Mouse (Mus musculus) c-Kit-positive CD71-positive TER-119-negative erythroid progenitor cells, embryonic 14.5 days (primary cell): ENCODE results near the gene Pax2.
A peak's percentile ranks its signal among the peaks of the same experiment; 100 is the strongest.

Source experiments
- DNase-seq: peaks from one replicate; pipeline ENCODE4 v3.0.0-alpha.2; 2013; ENCODE audit warnings: low read depth

The Pax2 gene

DNA sequence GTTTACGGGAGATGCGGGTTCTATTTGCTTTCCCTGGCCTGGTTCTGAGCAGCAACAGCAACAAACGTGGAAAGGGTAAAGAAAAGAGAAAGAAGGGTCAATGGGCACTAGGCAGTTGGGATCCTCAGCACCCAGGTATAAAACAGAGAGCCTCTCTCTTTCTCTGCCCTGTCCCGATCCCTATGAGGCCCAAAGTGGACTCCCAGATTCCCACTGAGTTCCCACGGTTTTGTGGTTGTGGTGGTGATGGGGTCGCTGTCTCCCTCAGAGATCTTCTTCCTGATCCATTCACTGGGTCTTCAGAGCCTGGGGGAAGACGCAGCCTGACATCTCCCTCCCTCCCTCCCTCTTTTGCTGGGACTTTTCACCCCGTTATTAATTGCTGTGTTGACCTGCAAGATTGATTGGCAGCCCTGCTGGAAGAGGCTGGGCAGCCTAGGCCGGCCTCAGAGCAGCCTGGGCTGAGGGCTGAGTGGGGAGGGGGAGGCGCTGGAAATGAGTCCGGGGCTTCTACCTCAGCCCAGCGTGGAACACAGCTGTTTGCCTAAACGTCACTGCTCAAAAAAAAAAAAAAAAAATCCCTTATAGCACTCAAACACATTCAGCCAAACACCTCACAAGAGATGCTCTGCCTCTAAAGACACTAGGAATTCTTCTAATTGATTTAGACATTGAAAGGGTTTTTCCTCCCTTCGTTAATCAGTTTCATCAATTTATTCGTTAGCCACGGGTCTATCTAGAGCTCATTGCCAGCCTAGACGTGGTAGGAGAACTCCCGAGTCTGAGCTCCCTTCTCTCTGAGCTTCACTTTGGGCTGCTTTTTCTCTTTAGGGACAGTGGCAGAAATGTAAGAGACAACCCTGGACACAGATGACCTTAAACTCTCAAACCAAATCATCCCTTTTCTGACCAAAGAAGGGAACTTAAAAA is 6.5 kb upstream of the Pax2 start:
- DNase-seq = no peak

DNA sequence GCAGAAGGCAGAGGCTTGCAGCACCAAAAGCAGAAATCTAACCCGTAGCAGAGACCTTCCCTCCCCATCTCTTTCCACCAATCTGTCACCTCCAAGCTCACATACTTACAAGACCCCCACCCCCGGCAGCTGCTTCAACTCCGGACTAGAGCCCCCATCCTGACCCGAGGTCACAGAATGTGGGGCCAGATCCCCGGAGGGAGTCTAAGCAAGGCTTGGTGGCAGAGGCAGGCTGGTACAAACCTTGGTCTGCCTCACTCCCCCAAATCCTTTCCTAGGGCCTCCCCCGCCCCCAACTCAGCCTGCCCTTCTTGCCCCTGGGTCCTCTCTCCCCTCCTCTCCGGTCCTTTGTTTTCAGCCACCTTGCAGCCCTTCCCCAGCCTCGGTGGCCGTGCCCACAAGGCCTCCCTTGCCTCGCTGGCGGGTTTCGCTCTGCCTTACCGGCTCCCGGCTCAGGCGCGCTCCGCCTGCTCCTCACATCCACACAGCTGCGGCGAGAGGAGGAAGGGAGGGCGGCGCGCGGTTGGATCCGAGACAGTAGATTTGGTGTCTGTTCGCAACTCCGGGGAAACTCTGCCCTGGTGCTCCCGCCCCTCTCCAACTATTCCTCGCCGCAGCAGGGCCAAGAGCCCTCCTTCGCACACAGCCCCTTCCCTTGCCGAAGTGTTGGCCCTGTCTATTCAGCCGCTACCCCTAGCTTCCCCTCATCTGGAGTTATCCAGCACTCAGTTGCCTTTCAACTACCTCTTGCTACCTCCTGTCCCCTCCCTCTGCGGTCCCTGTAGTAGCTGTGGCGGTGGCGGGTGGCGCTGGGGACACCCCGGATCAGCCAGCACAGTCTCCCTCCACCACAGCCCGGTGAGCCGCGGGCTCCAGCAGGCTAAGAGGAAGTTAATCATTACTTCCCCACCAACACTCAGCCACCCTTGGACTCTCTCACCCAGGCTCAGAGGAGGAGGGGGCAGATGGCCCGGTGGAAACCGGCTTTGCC is 5.5 kb upstream of the Pax2 start:
- no peak for DNase-seq

DNA sequence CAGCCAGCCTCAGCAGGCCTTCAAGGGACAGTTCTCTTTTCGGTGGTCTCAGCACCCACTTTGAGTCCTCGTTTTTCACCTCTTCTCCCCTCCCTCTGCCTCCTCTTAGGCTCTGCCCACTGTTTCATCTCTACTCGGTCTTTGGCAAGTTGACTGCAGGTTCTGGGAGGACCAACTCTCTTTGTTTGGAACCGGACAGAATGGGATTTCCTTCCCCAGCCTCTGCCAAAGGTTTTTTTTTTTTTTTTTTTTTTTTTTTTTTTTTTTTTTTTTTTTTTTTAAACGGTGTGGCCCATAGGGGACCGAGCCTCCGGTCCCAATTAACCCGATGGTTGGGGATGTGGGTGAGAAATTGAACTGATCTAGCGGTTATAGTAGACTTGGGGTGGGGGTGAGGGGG is 4.8 kb upstream of the Pax2 start:
- no peak for DNase-seq

DNA sequence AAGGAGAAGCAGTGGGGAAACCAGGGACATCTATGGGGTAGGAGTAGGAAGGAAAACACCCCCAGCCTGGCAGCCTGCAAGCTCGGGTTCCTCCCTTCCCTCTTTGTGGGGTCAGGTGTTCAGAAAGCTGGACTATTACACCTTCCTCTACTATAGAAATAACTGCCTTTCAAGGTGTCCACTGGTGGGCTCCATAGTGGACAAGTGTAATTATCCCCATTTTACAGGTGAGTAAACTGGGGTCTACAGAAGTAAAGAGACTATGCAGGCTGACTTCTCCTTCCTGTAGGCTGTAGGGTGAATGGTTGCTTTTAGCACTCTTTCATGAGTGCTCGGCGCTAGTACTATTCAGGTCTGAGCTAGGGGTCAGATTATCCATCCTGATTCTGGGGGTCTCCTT is 4.3 kb upstream of the Pax2 start:
- no peak for DNase-seq

DNA sequence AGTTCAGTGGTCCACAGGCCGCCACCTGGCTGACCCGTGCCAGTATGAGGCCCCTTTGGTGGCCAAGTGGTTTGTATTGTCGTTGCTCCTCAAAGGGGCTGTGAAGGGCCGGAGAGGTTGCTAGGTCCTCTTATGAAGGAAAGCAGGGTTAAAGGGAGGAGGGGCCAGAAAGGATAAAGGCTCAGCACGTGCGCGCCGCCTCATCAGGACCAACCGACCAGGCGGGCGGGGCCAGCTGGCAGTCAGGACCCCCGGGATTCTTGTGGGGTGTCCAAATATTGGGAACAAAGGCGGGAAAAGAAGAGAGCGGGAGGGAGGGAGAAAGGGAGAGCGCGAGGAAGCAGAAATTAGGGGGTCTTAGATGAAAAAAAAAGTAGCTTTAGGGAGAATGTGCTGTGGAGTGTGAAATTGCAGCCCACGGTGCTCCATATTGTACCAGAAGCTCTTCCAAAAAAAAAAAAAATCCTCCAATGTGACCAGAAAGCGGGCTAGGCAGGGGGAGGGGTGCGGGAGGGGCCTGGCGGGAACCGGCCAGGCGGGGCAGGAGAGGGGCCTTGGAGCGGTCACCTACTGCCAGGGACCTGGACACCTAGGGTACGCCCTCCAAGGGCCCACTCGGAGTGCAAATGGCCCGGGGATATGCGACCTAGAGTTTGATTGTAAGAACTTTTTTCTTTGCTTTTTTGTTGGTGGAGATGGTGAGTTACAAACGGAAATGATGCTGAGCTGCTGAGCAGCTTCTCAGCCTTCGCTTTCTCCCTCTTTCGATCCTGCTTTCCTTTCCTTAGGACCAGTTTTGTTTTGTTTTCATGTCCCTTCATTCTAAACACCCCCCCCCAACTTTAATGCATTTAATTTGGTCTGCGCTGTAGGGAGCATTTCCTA is 3.5 kb upstream of the Pax2 start:
- no peak for DNase-seq

DNA sequence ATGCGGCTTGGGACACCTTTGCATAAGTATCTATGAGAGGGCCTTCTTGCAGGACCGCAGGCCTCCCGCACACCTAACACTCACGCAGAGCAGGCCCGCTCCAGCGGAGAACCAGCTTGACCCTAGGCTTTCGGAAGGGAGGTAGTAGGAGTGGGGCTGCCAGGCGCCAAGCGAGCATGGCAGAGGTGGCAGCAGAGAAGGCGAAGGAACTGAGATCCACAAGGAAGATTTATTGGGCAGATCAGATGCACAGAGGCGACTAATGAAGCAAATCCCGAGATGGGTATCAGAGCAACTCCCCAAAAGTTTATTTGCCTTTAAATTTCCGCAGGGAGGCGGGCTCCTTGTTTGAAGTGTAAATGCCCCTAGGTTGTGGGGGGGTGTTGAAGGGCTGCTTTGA is 2.5 kb upstream of the Pax2 start:
- DNase-seq = no peak

DNA sequence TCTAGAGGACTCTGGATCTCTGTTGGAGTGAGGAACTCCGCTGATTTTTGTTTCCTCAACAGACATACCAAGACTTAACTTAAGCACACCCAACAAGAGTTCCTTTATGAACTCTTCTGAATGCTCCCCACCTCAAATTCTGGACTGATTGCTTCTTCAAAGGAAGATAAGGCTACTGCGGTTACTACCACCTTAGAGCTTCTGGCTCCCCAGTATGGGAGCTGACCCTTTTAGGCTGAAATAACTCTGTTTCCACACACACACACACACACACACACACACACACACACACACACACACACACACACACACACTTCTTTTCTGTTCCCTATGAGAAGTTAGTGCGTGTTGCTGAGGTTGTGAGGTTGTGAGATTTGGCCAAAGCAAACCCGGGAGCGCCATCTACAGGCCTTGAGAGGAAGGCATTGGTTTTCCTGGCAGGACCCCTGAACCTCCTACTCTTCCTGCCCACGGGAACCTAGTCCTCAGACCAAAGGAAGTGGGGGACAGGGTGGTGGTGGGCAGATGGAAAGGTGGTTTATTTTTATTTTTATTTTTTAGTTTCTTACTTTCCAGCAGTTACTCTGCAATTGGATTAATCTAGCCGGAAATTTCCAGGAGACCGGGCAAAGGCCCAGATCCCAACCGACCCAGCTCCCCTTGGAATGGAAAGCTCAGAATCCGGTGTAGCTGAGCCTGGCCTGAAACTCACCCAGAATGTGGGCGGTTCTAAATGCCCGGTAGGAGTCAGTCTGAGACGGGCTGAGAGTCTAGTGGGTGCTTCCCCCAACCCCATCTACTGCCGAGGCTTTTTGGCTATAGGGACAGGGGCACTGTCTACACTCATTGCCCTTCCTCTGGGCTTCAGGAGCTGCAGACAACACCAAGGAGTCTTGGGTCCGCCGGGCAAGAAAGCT is 1.1 kb upstream of the Pax2 start:
- peak; percentile 16 for DNase-seq

DNA sequence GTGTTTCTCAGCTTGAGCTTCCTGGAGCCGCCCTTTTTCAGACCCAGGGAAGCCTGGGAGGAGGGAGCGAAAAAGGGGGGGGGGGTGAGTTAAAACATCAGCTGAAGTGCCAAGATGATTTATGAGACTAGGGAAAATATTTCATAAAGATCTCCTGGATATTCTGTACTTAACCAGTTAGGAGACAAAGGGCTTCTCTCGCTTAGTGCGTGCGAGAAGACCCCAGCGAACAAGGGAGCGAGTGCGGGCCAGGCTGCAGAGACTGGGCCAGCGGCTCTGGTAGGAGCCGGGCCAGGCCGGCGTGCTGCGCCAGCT is 510 bp upstream of the Pax2 start:
- no peak for DNase-seq

DNA sequence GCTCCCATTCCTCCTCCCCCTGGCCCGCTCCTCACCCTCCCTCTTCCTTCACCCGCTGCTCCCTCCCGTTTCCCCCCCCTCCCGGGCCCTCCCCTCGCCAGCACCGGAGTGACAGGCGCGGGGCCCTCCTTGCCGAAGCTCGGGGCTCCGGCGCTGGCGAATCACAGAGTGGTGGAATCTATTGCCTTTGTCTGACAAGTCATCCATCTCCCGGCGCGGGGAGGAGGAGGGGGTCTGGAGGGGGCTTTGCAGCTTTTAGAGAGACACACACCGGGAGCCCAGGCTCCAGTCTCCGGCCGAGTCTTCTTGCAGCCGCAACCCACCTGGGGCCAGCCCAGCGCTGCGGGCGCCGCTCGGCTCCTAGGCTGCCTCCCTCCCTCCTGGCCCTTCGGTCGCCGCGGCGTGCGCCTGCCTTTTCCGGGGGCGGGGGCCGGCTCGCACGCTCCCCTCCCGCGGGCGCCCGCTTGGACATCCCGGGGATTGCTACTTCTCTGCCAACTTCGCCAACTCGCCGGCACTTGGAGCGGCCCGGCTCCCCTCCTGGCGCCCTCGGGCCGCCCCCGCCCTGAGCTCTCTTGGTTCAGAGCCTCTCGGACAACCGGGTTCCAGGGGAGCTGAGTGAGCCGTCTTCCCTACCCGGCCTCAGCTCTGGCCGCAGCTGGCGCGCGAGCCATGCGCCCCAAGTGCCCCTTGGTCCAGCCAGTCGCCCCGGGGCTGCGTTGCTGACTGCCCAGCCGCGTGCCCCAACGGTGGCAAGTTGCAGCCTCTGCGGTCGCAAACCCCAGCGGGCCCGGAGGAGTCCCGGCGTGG is 781 bp downstream of the Pax2 start:
- no peak for DNase-seq

DNA sequence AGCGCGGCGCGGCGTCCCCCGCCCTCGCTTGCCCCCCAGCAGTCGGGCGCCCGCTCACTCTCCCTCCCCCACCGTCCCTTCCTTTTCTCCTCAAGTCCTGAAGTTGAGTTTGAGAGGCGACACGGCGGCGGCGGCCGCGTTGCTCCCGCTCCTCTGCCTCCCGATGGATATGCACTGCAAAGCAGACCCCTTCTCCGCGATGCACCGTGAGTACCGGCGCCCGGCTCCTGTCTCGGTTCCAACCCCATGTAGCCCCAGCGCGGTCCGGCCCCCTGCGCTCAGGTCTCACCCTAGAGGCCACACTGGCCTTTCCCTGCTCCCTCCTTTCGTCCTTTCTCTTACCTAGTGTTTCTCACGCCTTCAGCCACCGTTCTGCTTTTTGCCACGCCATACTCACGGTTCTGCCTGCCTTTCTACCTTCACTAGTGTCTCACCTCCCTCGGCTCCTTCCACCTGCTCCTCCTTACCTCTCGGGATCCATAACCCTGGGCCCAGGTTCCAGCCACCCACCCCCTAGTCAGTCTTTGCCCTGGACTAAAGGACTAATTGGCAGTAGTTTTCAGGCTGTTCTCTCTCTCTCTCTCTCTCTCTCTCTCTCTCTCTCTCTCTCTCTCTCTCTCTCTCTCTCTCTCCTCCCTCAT is 1.5 kb downstream of the Pax2 start:
- no peak for DNase-seq

DNA sequence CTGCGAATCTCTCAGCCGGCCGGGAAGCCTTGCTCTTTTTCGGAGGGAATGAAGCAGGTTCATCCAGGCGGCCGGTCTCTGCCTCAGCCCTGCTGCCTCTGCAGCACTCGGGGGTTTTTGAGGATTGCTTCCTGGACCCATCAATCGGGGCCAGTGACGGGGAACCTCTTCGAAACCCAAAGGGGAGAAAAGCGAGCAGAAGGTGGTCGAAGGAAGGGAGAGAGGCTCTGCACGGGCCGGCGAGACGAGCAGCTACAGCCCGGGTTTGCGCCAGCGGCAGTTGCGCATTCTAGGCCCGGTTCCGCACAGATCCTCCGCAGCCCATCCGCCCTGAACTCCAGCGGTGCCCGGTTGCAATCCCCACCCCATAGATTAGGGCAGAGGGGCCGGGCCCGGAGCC is 3.0 kb downstream of the Pax2 start:
- no peak for DNase-seq

DNA sequence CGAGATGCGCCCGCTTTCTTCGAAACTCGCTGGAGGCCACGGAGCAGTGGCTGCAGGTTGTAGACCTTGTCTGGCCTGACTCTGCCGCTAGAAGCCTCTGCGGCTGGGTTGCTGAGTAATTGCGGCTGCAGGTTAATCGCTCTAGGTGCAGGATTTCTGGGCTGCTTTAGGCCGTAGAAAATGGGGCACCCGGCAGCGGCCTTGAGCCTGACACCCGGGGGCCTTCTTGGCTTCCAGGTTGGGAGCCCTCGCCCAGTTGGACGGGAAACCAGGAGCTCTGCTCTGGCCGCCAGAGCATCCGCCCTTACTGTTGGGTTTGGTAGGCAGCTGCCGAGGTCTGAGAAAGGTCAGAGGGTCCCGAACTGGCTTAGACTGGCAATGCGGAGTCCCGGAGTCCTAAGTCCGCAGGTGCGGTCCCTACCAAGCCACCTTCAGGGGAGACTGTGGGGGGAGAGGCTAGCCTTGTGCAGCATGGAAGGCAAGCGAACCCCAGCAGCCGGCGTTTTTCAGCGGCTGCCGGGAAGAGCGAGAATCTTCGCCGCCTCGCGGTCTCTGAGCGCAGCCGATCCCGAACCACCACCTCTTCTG is 3.8 kb downstream of the Pax2 start:
- no peak for DNase-seq

DNA sequence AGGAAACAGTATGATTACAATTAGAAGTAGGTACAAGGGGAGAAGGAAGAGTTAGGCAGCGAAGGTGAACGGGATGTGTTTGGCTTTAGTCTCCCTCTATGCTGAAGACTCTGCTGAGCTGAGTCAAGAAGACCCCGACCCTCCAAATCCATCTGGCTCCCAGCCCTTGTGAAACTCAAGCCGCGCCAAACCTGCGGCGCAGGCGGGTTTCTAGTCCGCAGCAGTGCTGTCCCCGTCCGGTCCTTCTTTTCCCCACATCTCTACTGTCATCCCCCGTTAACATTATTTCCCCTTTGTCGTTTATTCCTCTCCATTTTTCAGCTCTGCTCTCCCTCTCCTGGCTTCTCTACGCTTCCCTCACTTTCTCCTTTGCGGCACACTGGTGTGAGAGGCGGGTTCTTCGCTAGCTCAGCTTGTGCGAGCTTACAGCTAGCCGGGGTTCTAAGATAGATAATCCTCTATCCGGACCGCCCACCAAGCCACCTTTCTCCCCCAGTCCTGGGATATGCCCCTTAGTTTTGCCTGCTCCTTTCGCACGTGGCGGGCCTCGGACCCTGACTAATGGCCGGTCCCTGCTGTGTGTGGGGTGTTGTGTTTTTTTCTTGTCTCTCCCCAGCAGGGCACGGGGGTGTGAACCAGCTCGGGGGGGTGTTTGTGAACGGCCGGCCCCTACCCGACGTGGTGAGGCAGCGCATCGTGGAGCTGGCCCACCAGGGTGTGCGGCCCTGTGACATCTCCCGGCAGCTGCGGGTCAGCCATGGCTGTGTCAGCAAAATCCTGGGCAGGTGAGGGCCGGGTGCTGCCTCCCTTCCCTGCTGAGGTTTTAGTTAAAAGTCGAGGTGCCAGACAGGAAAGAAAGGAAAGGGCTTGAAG is 4.7 kb downstream of the Pax2 start:
- no peak for DNase-seq

DNA sequence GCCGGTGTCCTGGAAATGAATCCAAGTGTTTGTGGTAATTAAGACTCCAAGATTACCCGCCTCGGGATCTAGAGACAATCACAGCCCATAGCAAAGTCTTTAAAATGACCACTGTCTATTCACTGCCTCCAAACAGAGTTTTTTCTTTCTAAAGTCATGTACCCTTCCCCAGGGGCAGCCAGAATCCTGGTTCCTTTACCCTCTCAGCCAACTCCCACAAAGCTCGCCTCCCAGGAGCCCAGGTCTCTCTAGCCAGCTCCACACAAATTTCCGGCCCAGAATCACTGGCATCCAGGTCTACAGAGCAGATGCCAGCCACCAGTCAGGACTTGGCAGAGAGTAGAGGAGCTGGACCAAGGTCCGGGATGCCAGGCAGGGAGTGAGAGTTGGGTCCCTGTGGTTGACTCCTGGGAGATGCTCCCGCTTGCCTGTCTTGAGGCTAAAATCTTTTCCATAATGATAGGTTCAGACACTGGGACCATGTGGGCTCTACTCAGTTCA is 6.3 kb downstream of the Pax2 start:
- no peak for DNase-seq

DNA sequence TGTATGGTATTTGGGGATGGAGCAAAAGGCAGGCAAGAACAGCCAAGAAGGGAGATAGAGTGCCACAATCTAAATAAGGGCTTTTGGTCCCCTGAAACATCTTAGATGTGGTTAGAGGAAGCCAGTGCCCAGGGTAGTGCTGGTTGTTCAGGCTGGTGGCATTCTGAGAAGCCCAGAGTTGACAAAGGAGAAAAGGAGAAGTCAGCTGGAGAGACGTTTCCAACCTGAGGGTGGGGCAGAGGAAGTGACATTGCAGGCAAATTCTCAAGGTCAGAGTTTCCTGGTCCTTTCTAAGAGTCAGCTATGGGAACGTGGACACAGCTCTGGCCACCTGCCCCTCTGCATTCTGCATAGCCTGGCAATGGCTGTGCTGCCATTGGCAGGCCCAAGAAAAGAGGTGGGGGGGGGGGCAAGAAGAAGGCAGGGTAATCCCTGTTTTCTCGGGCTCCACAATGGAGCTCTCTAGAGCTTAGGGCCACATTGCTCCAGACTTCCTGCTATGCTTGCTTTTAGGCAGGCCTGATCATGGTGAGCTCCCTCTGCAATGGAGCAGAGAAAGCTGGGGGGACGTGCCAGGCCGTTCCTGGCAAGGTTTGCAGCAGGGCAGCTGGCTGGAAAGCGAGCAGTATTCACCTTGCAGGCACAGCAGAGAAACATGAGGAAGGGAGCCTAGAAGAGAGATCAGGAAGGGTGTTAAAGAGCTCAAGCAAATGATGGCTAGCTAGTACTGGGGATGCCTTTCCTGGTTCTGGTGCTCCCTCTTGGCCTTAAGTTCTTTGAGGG is 14.6 kb downstream of the Pax2 start:
- DNase-seq = no peak

DNA sequence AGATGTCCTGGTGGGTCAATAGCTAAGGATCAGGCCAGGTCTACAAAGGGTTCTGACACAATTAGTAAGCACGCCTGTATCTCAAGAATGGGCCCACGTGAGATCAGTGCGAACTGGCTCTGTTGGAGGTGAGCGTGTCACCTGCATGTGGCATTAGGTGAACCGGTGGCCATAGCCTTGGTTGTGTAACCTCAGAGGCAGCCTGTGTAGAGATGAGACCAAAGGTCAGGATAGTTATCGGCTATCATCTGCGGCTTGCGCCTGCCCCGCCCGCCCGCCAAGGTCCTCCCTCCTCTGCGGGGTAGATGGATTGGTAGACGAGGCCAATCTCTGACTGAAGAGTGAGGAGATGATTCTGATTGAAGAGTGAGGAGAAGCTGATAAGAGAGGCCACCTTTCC is 15.7 kb downstream of the Pax2 start:
- no peak for DNase-seq

DNA sequence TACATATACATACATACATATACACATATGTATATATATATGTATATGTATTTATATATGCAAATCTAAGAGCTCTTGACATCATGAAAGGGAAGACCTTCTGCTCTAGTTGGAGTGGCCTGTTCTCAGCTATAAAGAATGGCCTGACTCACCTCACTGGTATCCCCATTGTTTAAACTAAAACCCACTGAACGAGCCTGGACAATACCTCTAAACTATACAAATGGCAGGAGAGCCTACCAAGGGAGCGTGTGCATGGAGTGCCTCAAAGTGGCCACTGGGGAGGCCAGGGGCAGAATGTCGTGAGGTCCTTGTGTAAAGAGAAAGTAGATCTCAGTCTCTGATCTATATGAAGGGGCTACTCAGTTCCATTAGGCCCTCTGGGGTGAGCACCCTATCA is 26.1 kb downstream of the Pax2 start:
- DNase-seq = no peak
